Mouse (Mus musculus) lung, adult 2 months (tissue): ENCODE results near the gene Rmnd5b.

Experiments used
- CTCF ChIP-seq: fragments of 200-500 bp; IDR thresholded peaks from 2 replicates; pipeline ENCODE4 v1.5.1; 2011; ENCODE audit warnings: mild to moderate bottlenecking, low read length, control low read depth; ENCODE audit not compliant: insufficient read depth
- POLR2A ChIP-seq: fragments of 200-500 bp; IDR thresholded peaks from 2 replicates; pipeline ENCODE4 v1.6.1; 2011; ENCODE audit warnings: low read depth, mild to moderate bottlenecking, control low read depth, low read length, borderline replicate concordance; ENCODE audit errors: extremely low read depth

DNA sequence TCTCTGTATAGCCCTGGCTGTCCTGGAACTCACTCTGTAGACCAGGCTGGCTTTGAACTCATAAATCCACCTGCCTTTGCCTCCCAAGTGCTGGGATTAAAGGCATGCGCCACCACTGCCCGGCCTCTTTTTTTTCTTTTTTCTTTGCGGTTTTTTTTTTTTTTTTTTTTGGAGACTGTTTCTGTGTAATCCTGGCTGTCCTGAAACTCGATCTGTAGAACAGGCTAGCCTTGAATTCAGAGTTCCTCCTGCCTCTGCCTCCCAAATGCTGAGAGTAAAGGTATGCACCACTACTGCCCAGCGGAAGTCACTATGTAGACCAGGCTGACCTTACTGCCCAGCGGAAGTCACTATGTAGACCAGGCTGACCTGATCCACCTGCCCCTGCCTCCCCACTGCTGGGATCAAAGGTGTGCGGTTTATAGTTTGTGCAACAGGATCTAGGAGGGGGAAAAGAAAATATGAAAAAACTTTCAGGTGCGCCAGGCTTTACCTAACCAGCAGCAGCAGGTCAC lies 16.7 kb downstream of the Rmnd5b start:
- TF ChIP-seq POLR2A = no peak
- TF ChIP-seq CTCF = no peak
